Mouse (Mus musculus): ENCODE measurements around the gene Uhrf1. TPM values are rescaled to one million over a fixed set of nuclear protein-coding genes. Genes with fewer than 3 reads are reported as not detected.
"Not testable (repeated sequence)": the region's sequence is repeated elsewhere in the genome, so short reads cannot be mapped to it uniquely, and the experiment has no call there.

The Uhrf1 gene
- 170 and 179 TPM in 2 replicates for polyA plus RNA-seq (2015; fragmentation: Nextera tagmentation; extraction: Ambion mirVana)

DNA sequence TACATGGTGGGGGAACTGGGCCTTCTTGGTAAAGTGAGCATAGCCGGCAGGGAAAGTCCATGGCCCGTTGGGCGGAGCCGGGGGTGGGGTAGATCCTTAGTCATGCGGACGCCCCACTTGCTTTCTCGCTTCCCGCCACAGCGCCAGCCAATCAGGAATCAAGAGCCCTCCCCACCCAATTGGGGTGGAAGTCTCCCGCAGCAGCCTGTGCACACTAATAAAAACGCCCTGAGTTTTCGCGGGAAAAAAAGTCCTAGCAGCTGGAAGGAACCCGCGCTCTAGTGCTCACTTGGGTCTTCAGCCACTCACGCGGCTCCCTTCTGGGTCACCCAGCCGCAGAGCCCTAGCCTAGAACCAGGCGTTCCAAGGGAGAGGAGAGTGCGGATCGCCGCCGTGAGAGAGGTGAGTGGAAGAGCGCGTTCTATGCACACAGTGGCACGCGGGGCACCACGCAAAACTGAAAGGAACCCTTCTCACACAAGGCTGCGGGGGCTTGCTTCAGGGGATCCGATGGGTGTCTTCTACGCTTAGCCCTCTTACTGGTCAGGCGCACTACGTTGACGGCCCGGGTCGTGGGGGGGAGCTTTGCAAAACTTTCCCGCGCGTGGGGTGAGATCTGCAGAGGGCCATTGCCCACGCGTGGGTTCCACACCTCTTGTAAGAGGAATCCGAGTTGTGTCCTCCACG, at the start of gene Uhrf1:
Gene Uhrf1 (plus strand): TSS at position 162 of the 687 bp plus-strand sequence.
- H3K27me3 ChIP-seq (ENCODE audit: insufficient read depth, low read length) = no peaks in the 10 kb centered on the region
- H3K4me1 ChIP-seq (ENCODE audit: insufficient read depth, low read length) = peaks cover 44% of the 10 kb centered on the region
- peak; percentile 82 for ATAC-seq (ENCODE audit: low FRiP score, low TSS enrichment)
- H3K27ac ChIP-seq (ENCODE audit: low read length) = peak within 1 kb of the TSS; percentile 93
- H3K4me3 ChIP-seq (ENCODE audit: low read length) = peak within 1 kb of the TSS; percentile 74
- peak within 1 kb of the TSS; percentile 98 for H3K4me2 ChIP-seq (replicated peaks; ENCODE audit: low read depth, low read length)
- no peaks in the 10 kb centered on the region for H3K9me3 ChIP-seq (ENCODE audit: low read length)
- peaks cover 20% of the 10 kb centered on the region; the same call in 1 of the 2 replicates for H3K36me3 ChIP-seq (ENCODE audit: insufficient read depth, low read length)
- H3K9ac ChIP-seq (replicated peaks; ENCODE audit: low read length) = peak within 1 kb of the TSS; percentile 79
- whole genome bisulfite sequencing = under 1% methylated on average over 43 of the region's 43 CpGs

- Histone ChIP-seq H3K4me2 (replicated peaks; ENCODE audit: low read depth, low read length) (no peak overlapping the region), H3K27me3 (ENCODE audit: insufficient read depth, low read length) (no peaks in the 10 kb centered on the region), H3K4me3 (ENCODE audit: low read length) (no peak overlapping the region), H3K4me1 (ENCODE audit: insufficient read depth, low read length) (peaks cover 32% of the 10 kb centered on the region), H3K36me3 (ENCODE audit: insufficient read depth, low read length) (peaks cover 17% of the 10 kb centered on the region), H3K9me3 (ENCODE audit: low read length) (no peaks in the 10 kb centered on the region), H3K9ac (replicated peaks; ENCODE audit: low read length) (no peak overlapping the region), H3K27ac (ENCODE audit: low read length) (no peak overlapping the region)
- ATAC-seq (ENCODE audit: low FRiP score, low TSS enrichment) = no peak
- WGBS = 77% methylated on average over 4 of the region's 4 CpGs
Measured at GRCm38 (mm10) chr17:56254695-56255094, 48.4 kb upstream of the Uhrf1 start.

GRCm38 (mm10) chr17:56255429-56255828, 47.7 kb upstream of the Uhrf1 start:
- no peaks in the 10 kb centered on the region for H3K9me3 ChIP-seq (ENCODE audit: low read length)
- 16% methylated on average over 9 of the region's 9 CpGs for WGBS
- ATAC-seq (ENCODE audit: low FRiP score, low TSS enrichment) = peak; percentile 13; the same call in 1 of the 2 replicates
- no peaks in the 10 kb centered on the region for H3K27me3 ChIP-seq (ENCODE audit: insufficient read depth, low read length)
- H3K36me3 ChIP-seq (ENCODE audit: insufficient read depth, low read length) = peaks cover 25% of the 10 kb centered on the region
- H3K27ac ChIP-seq (ENCODE audit: low read length) = peak overlapping the region; percentile 68
- H3K4me1 ChIP-seq (ENCODE audit: insufficient read depth, low read length) = peaks cover 34% of the 10 kb centered on the region
- peak overlapping the region; percentile 44; the same call in 1 of the 2 replicates for H3K9ac ChIP-seq (replicated peaks; ENCODE audit: low read length)
- H3K4me2 ChIP-seq (replicated peaks; ENCODE audit: low read depth, low read length) = peak overlapping the region; percentile 90
- peak overlapping the region; percentile 74 for H3K4me3 ChIP-seq (ENCODE audit: low read length)

- ATAC-seq (ENCODE audit: low FRiP score, low TSS enrichment) = peak; percentile 96
- peak overlapping the region; percentile 73 for H3K9ac ChIP-seq (replicated peaks; ENCODE audit: low read length)
- peaks cover 28% of the 10 kb centered on the region for H3K36me3 ChIP-seq (ENCODE audit: insufficient read depth, low read length)
- H3K27me3 ChIP-seq (ENCODE audit: insufficient read depth, low read length) = no peaks in the 10 kb centered on the region
- H3K4me3 ChIP-seq (ENCODE audit: low read length) = peak overlapping the region; percentile 74
- H3K27ac ChIP-seq (ENCODE audit: low read length) = peak overlapping the region; percentile 97
- peaks cover 34% of the 10 kb centered on the region for H3K4me1 ChIP-seq (ENCODE audit: insufficient read depth, low read length)
- under 1% methylated on average over 32 of the region's 32 CpGs for WGBS
- no peaks in the 10 kb centered on the region for H3K9me3 ChIP-seq (ENCODE audit: low read length)
- peak overlapping the region; percentile 90 for H3K4me2 ChIP-seq (replicated peaks; ENCODE audit: low read depth, low read length)
Measured at GRCm38 (mm10) chr17:56255863-56256238, 47.3 kb upstream of the Uhrf1 start.

- Histone ChIP-seq H3K4me2 (replicated peaks; ENCODE audit: low read depth, low read length) (peak within 1 kb of the TSS; percentile 90), H3K27me3 (ENCODE audit: insufficient read depth, low read length) (no peaks in the 10 kb centered on the region), H3K4me3 (ENCODE audit: low read length) (peak within 1 kb of the TSS; percentile 74), H3K27ac (ENCODE audit: low read length) (peak within 1 kb of the TSS; percentile 97), H3K36me3 (ENCODE audit: insufficient read depth, low read length) (peaks cover 28% of the 10 kb centered on the region), H3K9me3 (ENCODE audit: low read length) (no peaks in the 10 kb centered on the region), H3K9ac (replicated peaks; ENCODE audit: low read length) (peak within 1 kb of the TSS; percentile 73), H3K4me1 (ENCODE audit: insufficient read depth, low read length) (peaks cover 31% of the 10 kb centered on the region)
- peak; percentile 92 for ATAC-seq (ENCODE audit: low FRiP score, low TSS enrichment)
- WGBS = under 1% methylated on average over 28 of the region's 28 CpGs
Measured at GRCm38 (mm10) chr17:56256239-56256881, 46.8 kb upstream of the Uhrf1 start, which contains the start of gene Fem1a. Gene Fem1a (plus strand): TSS chr17:56256810.

GRCm38 (mm10) chr17:56257181-56257894, 45.8 kb upstream of the Uhrf1 start:
- Histone ChIP-seq H3K4me2 (replicated peaks; ENCODE audit: low read depth, low read length) (peak overlapping the region; percentile 79), H3K27me3 (ENCODE audit: insufficient read depth, low read length) (no peaks in the 10 kb centered on the region), H3K9ac (replicated peaks; ENCODE audit: low read length) (peak overlapping the region; percentile 67), H3K27ac (ENCODE audit: low read length) (peak overlapping the region; percentile 72), H3K36me3 (ENCODE audit: insufficient read depth, low read length) (peaks cover 35% of the 10 kb centered on the region), H3K9me3 (ENCODE audit: low read length) (no peaks in the 10 kb centered on the region), H3K4me3 (ENCODE audit: low read length) (peak overlapping the region; percentile 74), H3K4me1 (ENCODE audit: insufficient read depth, low read length) (peaks cover 30% of the 10 kb centered on the region)
- ATAC-seq (ENCODE audit: low FRiP score, low TSS enrichment) = no peak
- WGBS = 7% methylated on average over 48 of the region's 58 CpGs

DNA sequence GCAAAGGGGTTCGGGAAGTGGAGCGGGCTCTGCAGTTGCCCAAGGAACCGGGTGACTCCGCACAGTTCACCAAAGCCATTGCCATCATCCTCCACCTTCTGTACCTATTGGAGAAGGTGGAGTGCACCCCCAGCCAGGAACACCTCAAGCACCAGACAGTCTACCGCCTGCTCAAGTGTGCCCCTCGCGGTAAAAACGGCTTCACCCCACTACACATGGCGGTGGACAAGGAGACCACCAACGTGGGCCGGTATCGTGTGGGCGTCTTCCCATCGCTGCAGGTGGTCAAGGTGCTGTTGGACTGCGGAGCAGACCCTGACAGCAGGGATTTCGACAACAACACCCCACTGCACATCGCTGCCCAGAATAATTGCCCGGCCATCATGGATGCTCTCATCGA, 44.9 kb upstream of the Uhrf1 start:
- ATAC-seq (ENCODE audit: low FRiP score, low TSS enrichment); H3K9me3 ChIP-seq (ENCODE audit: low read length); H3K9ac ChIP-seq (replicated peaks; ENCODE audit: low read length); H3K27ac ChIP-seq (ENCODE audit: low read length); H3K4me3 ChIP-seq (ENCODE audit: low read length); H3K4me2 ChIP-seq (replicated peaks; ENCODE audit: low read depth, low read length); H3K27me3 ChIP-seq (ENCODE audit: insufficient read depth, low read length): not testable (repeated sequence)
- Histone ChIP-seq H3K36me3 (ENCODE audit: insufficient read depth, low read length) (peaks cover 36% of the 10 kb centered on the region), H3K4me1 (ENCODE audit: insufficient read depth, low read length) (peaks cover 30% of the 10 kb centered on the region)
- 92% methylated on average over 19 of the region's 19 CpGs for WGBS

DNA sequence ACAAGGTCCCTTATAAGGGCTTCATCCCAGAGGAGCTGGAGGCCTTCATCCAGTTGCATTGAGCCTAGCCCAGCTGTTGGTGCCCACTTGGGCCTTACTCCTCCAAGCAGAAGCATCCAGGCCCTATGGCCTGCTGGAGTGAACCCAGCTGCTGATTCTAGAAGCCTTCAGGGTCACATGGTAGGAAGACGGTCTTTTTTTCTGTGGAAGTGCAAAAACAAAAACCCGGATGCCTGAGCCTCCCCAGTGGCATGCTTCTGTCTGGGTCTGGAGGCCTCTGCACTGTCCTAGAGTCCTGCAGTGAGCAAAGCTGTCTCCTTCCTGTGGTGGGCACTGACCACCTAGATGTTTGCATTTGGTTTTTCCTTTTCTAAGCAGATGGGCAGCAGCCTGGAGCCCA, 44.3 kb upstream of the Uhrf1 start:
- H3K27ac ChIP-seq (ENCODE audit: low read length); ATAC-seq (ENCODE audit: low FRiP score, low TSS enrichment); H3K4me3 ChIP-seq (ENCODE audit: low read length); H3K27me3 ChIP-seq (ENCODE audit: insufficient read depth, low read length); H3K9me3 ChIP-seq (ENCODE audit: low read length): not testable (repeated sequence)
- Histone ChIP-seq H3K4me1 (ENCODE audit: insufficient read depth, low read length) (peaks cover 30% of the 10 kb centered on the region), H3K36me3 (ENCODE audit: insufficient read depth, low read length) (peaks cover 36% of the 10 kb centered on the region), H3K4me2 (replicated peaks; ENCODE audit: low read depth, low read length) (0 out of 2 replicates have a peak overlapping the region, but pooled peaks have one; percentile 4), H3K9ac (replicated peaks; ENCODE audit: low read length) (0 out of 2 replicates have a peak overlapping the region, but pooled peaks have one; percentile 15)
- 31% methylated on average over 2 of the region's 2 CpGs for WGBS

DNA sequence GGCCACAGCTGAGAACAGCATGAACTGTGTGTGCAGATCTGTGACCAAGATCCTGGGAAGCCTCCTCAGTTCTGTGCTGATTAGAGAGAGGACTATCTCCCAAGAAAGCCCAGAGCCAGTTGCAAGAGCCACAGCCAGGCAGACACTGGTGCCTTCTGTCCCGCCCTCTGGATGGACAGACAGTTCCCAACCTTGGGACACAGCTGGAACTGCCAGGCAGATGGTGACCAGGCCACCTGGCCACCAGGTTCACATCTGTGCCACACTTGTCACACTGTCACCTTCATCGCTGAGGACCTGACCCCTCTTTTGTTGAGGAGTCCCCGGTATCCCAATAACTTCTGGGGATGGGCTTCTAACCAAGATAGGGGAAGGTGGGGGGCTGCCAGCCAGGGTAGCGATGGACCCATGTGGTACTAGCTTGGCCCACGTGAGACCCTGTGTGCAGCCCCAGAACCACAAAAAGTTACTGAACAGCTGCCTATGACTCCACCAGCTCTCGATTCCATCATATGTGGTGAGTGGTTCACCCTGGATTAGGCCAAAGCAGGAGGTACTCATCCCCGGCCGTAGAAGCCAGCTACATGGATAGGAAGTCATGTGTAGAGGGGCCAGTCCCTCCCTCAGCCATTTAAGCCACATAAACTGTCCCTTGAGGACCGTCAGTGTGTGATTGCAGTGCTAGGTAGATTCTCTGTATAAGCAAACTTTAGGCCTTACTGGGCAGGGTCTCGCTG, 43.7 kb upstream of the Uhrf1 start:
- H3K9me3 ChIP-seq (ENCODE audit: low read length) = no peaks in the 10 kb centered on the region
- H3K4me3 ChIP-seq (ENCODE audit: low read length) = no peak overlapping the region
- no peak for ATAC-seq (ENCODE audit: low FRiP score, low TSS enrichment)
- H3K4me2 ChIP-seq (replicated peaks; ENCODE audit: low read depth, low read length) = 0 out of 2 replicates have a peak overlapping the region, but pooled peaks have one; percentile 4
- peaks cover 30% of the 10 kb centered on the region for H3K4me1 ChIP-seq (ENCODE audit: insufficient read depth, low read length)
- 85% methylated on average over 10 of the region's 10 CpGs for WGBS
- no peaks in the 10 kb centered on the region for H3K27me3 ChIP-seq (ENCODE audit: insufficient read depth, low read length)
- H3K27ac ChIP-seq (ENCODE audit: low read length) = no peak overlapping the region
- peaks cover 36% of the 10 kb centered on the region for H3K36me3 ChIP-seq (ENCODE audit: insufficient read depth, low read length)
- peak overlapping the region; percentile 15; the same call in 1 of the 2 replicates for H3K9ac ChIP-seq (replicated peaks; ENCODE audit: low read length)

All from kidney, embryonic 16.5 days (tissue).